Mouse (Mus musculus) left cerebral cortex, adult 8-10 months (tissue): Measurements from ENCODE around the gene Mipol1. TPM values are rescaled to one million over a fixed set of nuclear protein-coding genes. Genes with fewer than 3 reads are reported as not detected.

Experiments used
- DNase-seq, 2 experiments: peaks; one replicate each; pipeline ENCODE4 v3.0.0; 2022; ENCODE audit warnings: low spot score in 2 of 2
- total RNA-seq, 4 experiments: library from RNA; stranded (reverse); gene quantifications; 2 replicates each; pipeline ENCODE4 v1.2.4; 2022

Mipol1 gene
- total RNA-seq, 4 experiments from 2014 or later = 7.9 to 13.1 (median 8.4) TPM

DNA sequence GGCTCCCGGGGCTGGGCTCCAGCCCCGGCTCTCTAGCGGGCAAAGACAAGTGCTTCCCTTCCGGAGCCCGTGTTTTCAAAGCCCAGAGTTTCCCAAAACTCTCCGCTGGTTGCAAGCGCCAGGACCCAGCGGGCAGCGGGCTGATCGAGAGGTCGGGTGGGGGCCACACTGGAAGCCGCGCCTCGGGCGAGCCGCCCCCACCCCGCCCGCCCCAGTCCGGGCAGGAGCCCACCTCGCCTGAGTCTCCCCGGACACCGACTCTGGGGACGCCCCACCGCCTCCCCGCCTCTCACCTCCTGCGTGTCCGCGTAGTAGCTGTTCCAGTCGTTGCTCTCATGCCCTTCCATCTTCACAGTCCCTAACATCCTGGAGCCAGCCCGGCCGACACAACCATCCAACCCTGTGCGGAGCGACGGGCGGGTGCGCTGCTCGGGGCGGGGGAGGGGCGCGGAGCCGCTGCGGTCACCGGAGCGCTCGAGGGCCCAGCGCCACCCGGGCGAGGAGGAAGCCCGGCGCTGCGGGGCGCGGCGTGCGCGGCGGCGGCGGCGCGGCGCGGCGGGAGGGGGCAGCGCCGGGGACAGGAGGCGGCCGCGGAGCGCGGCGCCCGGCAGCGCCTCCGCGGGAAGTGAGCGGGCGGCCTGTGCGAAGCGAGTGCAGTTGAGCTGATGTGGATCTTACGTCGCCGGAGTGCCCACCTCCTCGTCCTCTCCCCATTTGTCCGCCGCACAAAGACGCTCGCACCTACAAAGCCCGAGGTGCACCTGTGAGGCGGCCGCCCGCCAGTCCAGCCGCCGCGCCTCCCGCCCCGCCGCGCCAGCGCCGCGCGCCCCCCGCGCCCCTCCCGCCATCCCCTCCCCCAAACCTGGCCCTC is 315.4 kb downstream of the Mipol1 start:
- no peak for DNase-seq

Other genes starting within 250 kb of the Mipol1 start
- gene Slc25a21, start 33.0 kb upstream of the Mipol1 start, total RNA-seq = 1 to 10 TPM in 2 of 4 experiments, under 1 TPM in 2; 0.68 to 1.7 (median 1.1) TPM
- 10 to 100 TPM; 14.1 to 16.2 (median 15.3) TPM for gene Prps1l3, start within 50 bp of the Mipol1 start, total RNA-seq